Mouse (Mus musculus) liver, embryonic 12.5 days (tissue): ENCODE results near the gene Fbn1. TPM values are rescaled to one million over a fixed set of nuclear protein-coding genes. Genes with fewer than 3 reads are reported as not detected.

ENCODE experiments used
- ATAC-seq: fragments of 200-750 bp; cut with Nextera tagmentation; 2 replicates; pipeline ENCODE4 v1.8.0; 2017; ENCODE audit warnings: moderate number of reproducible peaks, mild to moderate bottlenecking, moderate library complexity
- H3K27ac ChIP-seq: fragments of 300-500 bp; sonication (generic); 2 replicates; pipeline ENCODE4 v1.5.1; 2016; ENCODE audit warnings: mild to moderate bottlenecking
- H3K27me3 ChIP-seq: fragments of 300-500 bp; sonication (generic); replicated peaks from 2 replicates; pipeline ENCODE4 v1.6.1; 2016; ENCODE audit warnings: mild to moderate bottlenecking, moderate library complexity
- H3K36me3 ChIP-seq: fragments of 300-500 bp; sonication (generic); 2 replicates; pipeline ENCODE4 v1.6.1; 2016; ENCODE audit warnings: mild to moderate bottlenecking, moderate library complexity
- H3K4me1 ChIP-seq: fragments of 300-500 bp; sonication (generic); 2 replicates; pipeline ENCODE4 v1.6.1; 2016
- H3K4me2 ChIP-seq: fragments of 300-500 bp; sonication (generic); 2 replicates; pipeline ENCODE4 v1.6.1; 2016; ENCODE audit warnings: mild to moderate bottlenecking, moderate library complexity
- H3K4me3 ChIP-seq: fragments of 300-500 bp; sonication (generic); 2 replicates; pipeline ENCODE4 v1.5.1; 2016; ENCODE audit warnings: mild to moderate bottlenecking, moderate library complexity
- H3K9ac ChIP-seq: fragments of 300-500 bp; sonication (generic); 2 replicates; pipeline ENCODE4 v1.6.1; 2016; ENCODE audit warnings: mild to moderate bottlenecking, moderate library complexity
- H3K9me3 ChIP-seq: fragments of 300-500 bp; sonication (generic); replicated peaks from 2 replicates; pipeline ENCODE4 v1.6.1; 2016; ENCODE audit warnings: mild to moderate bottlenecking, moderate library complexity
- WGBS: fragments of 180-500 bp; shearing (Covaris S2); methylation state at CpG from one replicate; pipeline ENCODE4 v1.1.7; 2016; ENCODE audit not compliant: insufficient replicate concordance; 5-methylcytosine and 5-hydroxymethylcytosine counted together
- polyA plus RNA-seq: library from polyadenylated mRNA; unstranded; fragments of >200 nt; fragmentation: Nextera tagmentation; extraction: Ambion mirVana; gene quantifications from 2 replicates; pipeline ENCODE4 v1.2.1, GENCODE M21; 2016

Fbn1 gene
- polyA plus RNA-seq, 1 experiment from 2014 or later = 2.4 TPM

GRCm38 (mm10) chr2:125496696-125497095 is 11.1 kb downstream of the Fbn1 start:
- 65% methylated on average over 5 of the region's 5 CpGs for WGBS
- Histone ChIP-seq H3K4me3 (no peak overlapping the region), H3K27me3 (no peaks in the 10 kb centered on the region), H3K9me3 (no peaks in the 10 kb centered on the region), H3K4me1 (no peaks in the 10 kb centered on the region), H3K36me3 (no peaks in the 10 kb centered on the region), H3K9ac (no peak overlapping the region), H3K4me2 (no peak overlapping the region), H3K27ac (no peak overlapping the region)
- no peak for ATAC-seq

- WGBS = 65% methylated on average over 20 of the region's 20 CpGs
- no peaks in the 10 kb centered on the region for H3K36me3 ChIP-seq
- H3K9ac ChIP-seq = no peak overlapping the region
- H3K4me2 ChIP-seq = no peak overlapping the region
- H3K27ac ChIP-seq = no peak overlapping the region
- ATAC-seq = no peak
- no peaks in the 10 kb centered on the region for H3K9me3 ChIP-seq
- H3K4me1 ChIP-seq = no peaks in the 10 kb centered on the region
- no peak overlapping the region for H3K4me3 ChIP-seq
- H3K27me3 ChIP-seq = no peaks in the 10 kb centered on the region
These were observed 12.7 kb downstream of the Fbn1 start for GRCm38 (mm10) chr2:125494831-125495812.

GRCm38 (mm10) chr2:125494291-125494690 is 13.5 kb downstream of the Fbn1 start:
- Histone ChIP-seq H3K4me3 (no peak overlapping the region), H3K9ac (no peak overlapping the region), H3K36me3 (no peaks in the 10 kb centered on the region), H3K27me3 (no peaks in the 10 kb centered on the region), H3K27ac (no peak overlapping the region), H3K4me1 (no peaks in the 10 kb centered on the region), H3K9me3 (no peaks in the 10 kb centered on the region), H3K4me2 (no peak overlapping the region)
- WGBS = 70% methylated on average over 2 of the region's 2 CpGs
- ATAC-seq = no peak

GRCm38 (mm10) chr2:125492050-125492900 is 15.5 kb downstream of the Fbn1 start:
- WGBS = 52% methylated on average over 15 of the region's 15 CpGs
- Histone ChIP-seq H3K4me3 (no peak overlapping the region), H3K4me1 (no peaks in the 10 kb centered on the region), H3K27ac (no peak overlapping the region), H3K9me3 (no peaks in the 10 kb centered on the region), H3K9ac (no peak overlapping the region), H3K27me3 (no peaks in the 10 kb centered on the region), H3K36me3 (no peaks in the 10 kb centered on the region), H3K4me2 (no peak overlapping the region)
- ATAC-seq = no peak

- Histone ChIP-seq H3K9me3 (no peaks in the 10 kb centered on the region), H3K27ac (no peak overlapping the region), H3K27me3 (no peaks in the 10 kb centered on the region), H3K36me3 (no peaks in the 10 kb centered on the region), H3K4me3 (no peak overlapping the region), H3K4me2 (no peak overlapping the region), H3K4me1 (no peaks in the 10 kb centered on the region), H3K9ac (no peak overlapping the region)
- WGBS = 86% methylated on average over 1 of the region's 1 CpGs
- no peak for ATAC-seq
These were observed 17.8 kb downstream of the Fbn1 start for GRCm38 (mm10) chr2:125489979-125490378.

- H3K4me2 ChIP-seq = no peak overlapping the region
- H3K36me3 ChIP-seq = no peaks in the 10 kb centered on the region
- H3K27ac ChIP-seq = no peak overlapping the region
- ATAC-seq = no peak
- H3K4me1 ChIP-seq = no peaks in the 10 kb centered on the region
- H3K9ac ChIP-seq = no peak overlapping the region
- H3K9me3 ChIP-seq = no peaks in the 10 kb centered on the region
- no peak overlapping the region for H3K4me3 ChIP-seq
- 69% methylated on average over 9 of the region's 9 CpGs for WGBS
- no peaks in the 10 kb centered on the region for H3K27me3 ChIP-seq
These were observed 22.9 kb downstream of the Fbn1 start for GRCm38 (mm10) chr2:125484910-125485309.

GRCm38 (mm10) chr2:125484164-125484563 is 23.6 kb downstream of the Fbn1 start:
- Histone ChIP-seq H3K27ac (no peak overlapping the region), H3K4me1 (no peaks in the 10 kb centered on the region), H3K27me3 (no peaks in the 10 kb centered on the region), H3K9me3 (no peaks in the 10 kb centered on the region), H3K9ac (no peak overlapping the region), H3K4me2 (no peak overlapping the region), H3K36me3 (no peaks in the 10 kb centered on the region), H3K4me3 (no peak overlapping the region)
- ATAC-seq = no peak

GRCm38 (mm10) chr2:125481531-125482317 is 26.1 kb downstream of the Fbn1 start:
- Histone ChIP-seq H3K4me2 (no peak overlapping the region), H3K9ac (no peak overlapping the region), H3K4me3 (no peak overlapping the region), H3K4me1 (no peaks in the 10 kb centered on the region), H3K36me3 (no peaks in the 10 kb centered on the region), H3K27ac (no peak overlapping the region), H3K9me3 (no peaks in the 10 kb centered on the region), H3K27me3 (no peaks in the 10 kb centered on the region)
- no peak for ATAC-seq
- WGBS = 77% methylated on average over 9 of the region's 9 CpGs

GRCm38 (mm10) chr2:125481116-125481515 is 26.7 kb downstream of the Fbn1 start:
- H3K4me2 ChIP-seq = no peak overlapping the region
- H3K36me3 ChIP-seq = no peaks in the 10 kb centered on the region
- H3K9me3 ChIP-seq = no peaks in the 10 kb centered on the region
- 69% methylated on average over 4 of the region's 4 CpGs for WGBS
- no peak overlapping the region for H3K4me3 ChIP-seq
- no peak overlapping the region for H3K27ac ChIP-seq
- H3K4me1 ChIP-seq = no peaks in the 10 kb centered on the region
- H3K27me3 ChIP-seq = no peaks in the 10 kb centered on the region
- H3K9ac ChIP-seq = no peak overlapping the region
- no peak for ATAC-seq

GRCm38 (mm10) chr2:125480057-125480456 is 27.7 kb downstream of the Fbn1 start:
- Histone ChIP-seq H3K9ac (no peak overlapping the region), H3K4me3 (no peak overlapping the region), H3K4me2 (no peak overlapping the region), H3K27me3 (no peaks in the 10 kb centered on the region), H3K36me3 (no peaks in the 10 kb centered on the region), H3K9me3 (no peaks in the 10 kb centered on the region), H3K4me1 (no peaks in the 10 kb centered on the region), H3K27ac (no peak overlapping the region)
- ATAC-seq = no peak
- WGBS = 64% methylated on average over 5 of the region's 5 CpGs

GRCm38 (mm10) chr2:125478705-125479104 is 29.1 kb downstream of the Fbn1 start:
- Histone ChIP-seq H3K4me2 (no peak overlapping the region), H3K36me3 (no peaks in the 10 kb centered on the region), H3K4me1 (no peaks in the 10 kb centered on the region), H3K9ac (no peak overlapping the region), H3K4me3 (no peak overlapping the region), H3K27ac (no peak overlapping the region), H3K27me3 (no peaks in the 10 kb centered on the region), H3K9me3 (no peaks in the 10 kb centered on the region)
- 41% methylated on average over 4 of the region's 4 CpGs for WGBS
- ATAC-seq = no peak
